Mouse (Mus musculus) C2C12 (cell line): ENCODE data around the gene Gm45140.

Experiments
- CEBPB ChIP-seq: IDR thresholded peaks from one replicate; pipeline ENCODE4 v1.6.1; 2011; ENCODE audit warnings: low read depth, mild to moderate bottlenecking, control low read depth, moderate library complexity
- CTCF ChIP-seq: IDR thresholded peaks from one replicate; pipeline ENCODE4 v1.5.1; 2011; ENCODE audit not compliant: control insufficient read depth, insufficient read depth, insufficient read length
- MYOD1 ChIP-seq: IDR thresholded peaks from one replicate; pipeline ENCODE4 v1.6.1; 2011; ENCODE audit warnings: low read depth; ENCODE audit not compliant: control insufficient read depth, insufficient read length
- USF1 ChIP-seq: IDR thresholded peaks from one replicate; pipeline ENCODE4 v1.6.1; 2011; ENCODE audit warnings: low read depth, mild to moderate bottlenecking, control low read depth, moderate library complexity

- no peak for TF ChIP-seq USF1
- no peak for TF ChIP-seq CTCF
- TF ChIP-seq MYOD1: no peak
- TF ChIP-seq CEBPB: no peak
These were observed 87.5 kb downstream of the Gm45140 start for GRCm38 (mm10) chr6:87748078-87748477.
